Mouse (Mus musculus): ENCODE results near the gene Pea15a.
"Not testable (repeated sequence)": the region's sequence is repeated elsewhere in the genome, so short reads cannot be mapped to it uniquely, and the experiment has no call there.

Pea15a gene

DNA sequence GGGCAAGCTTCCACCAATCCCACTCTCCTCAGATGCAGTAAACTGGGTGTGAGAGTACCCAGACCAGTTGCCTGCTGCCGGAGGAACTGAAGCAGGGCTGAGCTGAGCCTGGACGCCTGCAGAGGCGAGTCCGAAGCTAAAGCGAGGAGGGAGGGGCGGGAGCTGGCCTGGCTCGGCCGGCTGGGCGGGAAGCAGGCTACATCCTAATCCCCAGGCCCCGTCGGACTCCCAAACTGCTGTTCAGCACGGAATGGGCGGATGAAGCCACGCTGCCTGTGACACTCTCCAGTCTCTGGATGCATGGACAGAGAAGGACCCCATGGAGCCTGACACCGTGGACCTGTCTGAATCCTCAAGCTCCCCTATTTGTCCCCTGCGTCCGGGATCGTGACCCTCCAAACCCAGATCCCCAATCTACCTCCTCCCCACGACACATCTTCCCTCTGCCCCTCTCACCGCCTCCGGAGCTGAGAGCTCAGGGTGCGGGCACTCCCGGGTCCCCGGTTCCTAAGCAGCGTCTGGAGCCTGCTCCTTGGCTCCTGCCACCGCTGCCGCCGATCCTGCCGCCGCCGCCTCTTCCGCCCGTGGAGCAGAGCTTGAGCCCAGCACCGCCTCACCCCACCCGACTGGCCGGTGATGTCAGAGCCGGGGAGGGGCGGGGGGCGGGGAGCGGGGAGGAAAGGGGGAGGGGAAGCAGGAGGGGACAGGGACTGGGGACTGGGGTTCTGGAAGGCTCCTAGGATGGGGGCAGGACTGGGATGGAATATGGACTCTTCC, at the start of gene Pea15a:
TSS of gene Pea15a (minus strand) at position 664 of the 777 bp plus-strand sequence.
- peak; percentile 54 for DNase-seq (ENCODE audit: low read depth, low spot score)

DNA sequence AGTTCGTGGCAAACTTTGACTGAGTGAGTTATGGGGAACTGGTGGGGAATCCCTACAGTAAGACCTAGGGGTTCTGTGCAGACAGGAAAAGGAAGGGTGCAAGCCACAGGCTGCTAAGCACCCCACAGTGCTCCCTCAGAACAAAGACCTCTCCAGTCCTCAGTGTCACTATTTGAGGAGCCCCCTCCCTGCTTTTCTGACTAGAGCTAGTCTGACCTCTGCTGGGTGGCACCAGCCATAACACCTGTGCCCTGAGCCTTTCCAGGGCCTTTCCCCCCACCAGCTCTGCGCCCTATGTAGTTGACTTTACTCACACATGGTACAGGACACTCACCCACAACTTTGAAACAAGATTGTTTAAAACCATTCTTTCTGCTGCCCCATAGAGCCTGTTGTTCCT, 41.1 kb upstream of the Pea15a start:
- DNase-seq (ENCODE audit: low read depth, low spot score), result no peak

DNA sequence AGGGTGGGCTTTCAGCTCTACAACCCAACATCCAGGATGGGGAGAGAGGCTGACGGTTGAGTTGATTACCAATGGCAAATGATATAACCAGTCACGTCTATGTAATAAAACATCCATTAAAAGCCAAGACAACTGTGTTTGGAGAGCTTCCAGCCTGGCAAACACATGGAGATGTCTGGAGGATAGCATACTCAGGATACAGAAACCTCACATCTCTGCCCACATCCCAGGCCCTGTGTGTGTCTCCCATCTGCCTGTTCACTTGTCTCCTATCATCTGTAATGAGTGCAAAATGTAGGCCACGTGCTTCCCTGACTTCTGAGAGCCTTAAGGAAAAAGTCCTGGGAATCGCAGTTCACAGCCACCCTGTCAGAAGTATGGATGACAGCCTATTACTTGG, 40.6 kb upstream of the Pea15a start:
- DNase-seq (ENCODE audit: low read depth, low spot score), result no peak

DNA sequence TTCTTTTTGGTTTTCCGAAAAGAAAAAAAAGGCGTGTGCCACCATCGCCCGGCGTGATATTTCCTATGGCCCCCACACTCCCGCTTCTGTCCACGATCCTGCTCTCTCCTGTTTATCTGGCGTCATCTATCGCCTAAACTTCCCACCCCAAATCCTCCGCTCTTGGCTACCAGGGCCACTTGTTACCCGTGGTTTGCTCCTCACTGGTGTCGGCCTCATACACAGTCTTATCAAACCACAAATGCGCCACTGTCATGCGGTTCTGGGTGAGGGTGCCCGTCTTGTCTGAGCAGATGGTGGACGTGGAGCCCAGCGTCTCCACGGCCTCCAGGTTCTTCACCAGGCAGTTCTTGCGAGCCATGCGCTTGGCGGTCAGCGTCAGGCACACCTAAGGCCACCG, 38.0 kb upstream of the Pea15a start:
- not testable (repeated sequence) for DNase-seq (ENCODE audit: low read depth, low spot score)

DNA sequence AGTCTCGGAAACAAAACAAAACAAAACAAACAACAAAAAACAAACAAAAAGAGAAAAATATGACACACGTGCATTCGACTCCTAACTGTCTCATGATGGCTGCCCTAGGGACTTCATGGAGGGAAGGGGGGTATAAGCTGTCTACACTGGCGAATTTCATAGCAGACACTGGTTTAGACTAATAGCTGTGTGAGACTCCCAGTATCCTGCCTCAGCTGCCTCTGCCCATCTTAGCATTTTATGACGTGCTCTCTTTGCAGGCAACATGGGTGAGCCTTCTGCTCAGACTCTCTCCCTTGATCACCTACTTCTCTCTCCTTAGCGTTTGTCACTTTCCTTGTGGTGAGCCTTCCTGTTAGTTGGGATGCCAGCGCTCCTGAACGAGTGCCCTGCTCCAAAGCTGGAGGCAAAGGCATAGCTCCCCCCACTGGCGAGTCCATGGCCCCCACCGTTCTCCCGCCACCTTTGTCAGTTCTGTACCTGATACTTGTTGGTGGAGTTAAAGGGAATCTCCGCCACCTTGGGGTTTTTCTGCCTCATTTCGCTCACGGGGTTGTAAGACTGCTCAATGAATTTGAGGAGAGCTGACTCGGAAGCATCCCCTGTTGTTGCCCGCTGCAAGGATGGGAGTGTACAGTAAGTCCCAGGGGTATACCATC, 37.1 kb upstream of the Pea15a start:
- DNase-seq (ENCODE audit: low read depth, low spot score), result no peak

DNA sequence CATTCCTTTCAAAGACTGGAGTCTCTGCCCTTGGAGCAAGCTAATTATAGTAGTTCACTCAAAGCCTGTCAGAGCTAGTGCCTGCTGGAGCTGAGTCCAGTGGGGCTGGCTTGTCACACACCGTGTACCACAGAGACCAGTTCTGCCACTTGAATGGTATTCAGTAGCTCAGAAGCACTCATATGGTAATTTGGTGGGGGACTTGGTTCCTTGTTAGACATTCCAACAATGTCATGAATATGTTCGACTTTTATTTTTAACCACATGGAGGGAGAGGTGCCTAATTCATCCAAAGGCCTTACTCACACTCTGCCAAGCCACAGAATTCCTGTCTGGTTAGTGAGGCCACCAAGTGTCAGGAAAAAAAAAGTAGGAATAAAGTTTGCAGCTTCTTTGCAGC, 35.8 kb upstream of the Pea15a start:
- DNase-seq (ENCODE audit: low read depth, low spot score), result peak; percentile 32

DNA sequence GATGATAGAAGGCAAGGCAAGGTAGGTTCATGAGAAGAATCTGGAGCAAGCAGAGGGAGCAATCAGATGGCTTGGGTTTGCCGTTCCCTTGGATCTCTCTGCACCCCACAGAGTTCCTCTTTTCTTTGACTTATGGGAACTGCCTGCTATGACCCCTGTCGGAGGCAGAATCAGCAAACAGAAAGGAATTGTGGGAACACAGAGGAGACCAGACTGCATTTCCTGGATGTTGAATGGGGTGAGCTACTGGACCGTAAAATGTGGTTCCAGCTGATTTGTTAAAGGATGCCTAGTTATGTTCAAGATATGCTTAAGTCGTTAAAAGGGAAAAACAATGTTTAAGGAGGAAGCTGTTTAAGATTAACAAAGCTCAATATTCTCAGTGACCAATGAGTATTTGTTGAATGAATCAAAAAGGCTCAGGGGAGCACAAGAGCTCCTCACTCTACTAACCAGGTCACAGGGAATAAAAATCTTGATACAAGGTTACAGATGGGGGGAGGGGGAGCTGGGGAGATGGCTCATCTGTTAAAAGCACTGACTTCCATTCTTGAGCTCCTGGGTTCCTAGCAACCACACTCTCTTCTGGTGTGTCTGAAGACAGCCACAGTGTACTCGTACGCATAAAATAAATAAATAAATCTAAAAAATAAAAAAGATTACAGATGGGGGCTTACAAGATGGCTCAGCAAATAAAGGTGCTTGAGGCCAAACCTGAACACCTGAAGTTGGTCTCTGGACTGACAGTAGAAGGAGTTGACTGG, 34.5 kb upstream of the Pea15a start:
- no peak for DNase-seq (ENCODE audit: low read depth, low spot score)

DNA sequence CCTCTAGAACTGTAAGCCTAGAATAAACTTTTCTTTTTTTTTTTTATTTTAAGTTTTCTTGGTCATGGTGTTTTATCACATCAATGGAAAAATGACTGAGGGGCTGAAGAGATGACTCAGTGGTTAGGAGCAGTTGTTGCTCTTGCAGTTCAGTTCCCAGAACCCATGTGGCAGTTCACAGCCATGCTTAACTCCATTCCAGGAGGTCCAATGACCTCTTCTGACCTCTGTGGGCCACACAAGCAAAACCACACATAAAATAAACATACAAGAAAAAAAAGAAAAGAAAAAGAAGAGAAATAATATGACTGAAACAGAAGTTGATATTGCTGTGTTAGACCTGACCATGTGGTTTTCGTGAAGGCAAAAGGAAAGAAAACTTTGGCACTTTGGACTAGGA, 22.6 kb upstream of the Pea15a start:
- DNase-seq (ENCODE audit: low read depth, low spot score), result no peak

DNA sequence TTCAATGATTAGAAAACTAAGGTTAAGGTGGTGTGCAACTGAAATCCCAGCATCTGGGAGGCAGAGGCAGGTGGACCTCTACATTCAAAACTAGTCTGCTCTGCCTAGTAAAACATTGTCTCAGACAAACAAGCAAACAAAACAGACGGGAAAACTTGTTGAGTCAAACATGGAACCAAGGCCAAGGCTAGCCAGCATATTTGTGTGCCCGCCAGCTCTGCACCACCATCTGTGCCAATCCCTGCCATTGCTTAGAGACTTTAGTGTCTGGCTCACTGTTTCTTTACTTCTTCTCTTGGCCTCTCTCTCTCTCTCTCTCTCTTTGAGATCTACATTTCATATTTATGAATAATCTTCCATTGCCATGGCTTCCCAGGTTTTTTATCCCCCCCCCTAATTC, 21.6 kb upstream of the Pea15a start:
- no peak for DNase-seq (ENCODE audit: low read depth, low spot score)

DNA sequence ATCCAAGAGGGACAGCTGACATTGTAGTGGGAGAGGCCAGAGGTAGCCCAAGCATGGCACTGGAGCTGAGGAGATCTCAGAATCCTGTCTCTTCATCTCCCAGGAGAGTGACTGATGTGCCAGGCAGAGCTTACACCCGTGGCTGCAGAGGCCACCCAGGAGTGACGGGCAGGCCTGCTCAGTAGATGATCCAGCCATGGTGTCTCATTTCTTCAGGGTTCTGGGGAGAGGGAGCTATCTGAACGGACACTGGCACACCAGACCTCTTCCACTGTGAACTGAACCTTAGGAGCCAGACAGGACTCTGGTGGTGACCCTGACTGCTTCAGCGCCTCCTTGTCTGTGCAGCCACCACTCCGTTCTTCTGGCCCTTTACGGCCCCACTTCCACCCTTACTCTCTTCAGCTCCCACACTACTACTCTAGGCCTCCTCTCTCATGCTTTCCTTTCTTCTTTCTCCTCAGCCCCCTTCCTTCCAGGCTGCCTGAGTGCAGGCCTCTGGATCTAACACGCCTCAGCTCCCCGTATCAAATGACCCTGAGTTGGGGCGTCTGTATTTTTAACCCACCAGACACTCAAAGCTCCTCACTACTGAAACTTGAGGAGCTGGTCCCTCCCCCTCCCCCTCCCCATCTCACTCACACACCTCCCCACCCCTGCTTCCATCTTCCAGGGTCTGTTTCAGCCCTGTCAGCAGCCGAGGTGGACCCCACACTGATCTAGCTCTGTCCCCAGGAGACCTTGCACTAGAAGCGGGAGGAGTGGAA, 14.9 kb upstream of the Pea15a start:
- DNase-seq (ENCODE audit: low read depth, low spot score), result no peak

DNA sequence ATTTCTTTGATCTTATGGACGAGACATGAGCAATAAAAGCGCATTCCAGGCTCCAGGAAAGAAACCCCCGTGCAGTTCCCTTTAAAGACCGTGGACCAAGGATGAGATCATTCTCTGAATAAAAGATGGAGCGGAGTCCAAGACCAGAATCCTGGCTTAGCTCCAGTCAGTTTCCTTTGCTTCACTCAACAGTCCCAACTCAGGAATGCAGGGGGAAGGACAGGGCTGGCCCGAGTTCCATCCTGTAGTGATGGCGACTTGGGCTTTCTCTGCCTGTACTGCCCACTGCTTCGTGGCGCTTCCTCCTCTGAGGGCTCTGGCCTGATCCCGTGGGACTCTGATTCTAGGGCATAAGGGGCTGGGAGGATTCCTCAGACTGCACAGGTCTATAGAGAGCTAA, 13.8 kb upstream of the Pea15a start:
- DNase-seq (ENCODE audit: low read depth, low spot score), result no peak

DNA sequence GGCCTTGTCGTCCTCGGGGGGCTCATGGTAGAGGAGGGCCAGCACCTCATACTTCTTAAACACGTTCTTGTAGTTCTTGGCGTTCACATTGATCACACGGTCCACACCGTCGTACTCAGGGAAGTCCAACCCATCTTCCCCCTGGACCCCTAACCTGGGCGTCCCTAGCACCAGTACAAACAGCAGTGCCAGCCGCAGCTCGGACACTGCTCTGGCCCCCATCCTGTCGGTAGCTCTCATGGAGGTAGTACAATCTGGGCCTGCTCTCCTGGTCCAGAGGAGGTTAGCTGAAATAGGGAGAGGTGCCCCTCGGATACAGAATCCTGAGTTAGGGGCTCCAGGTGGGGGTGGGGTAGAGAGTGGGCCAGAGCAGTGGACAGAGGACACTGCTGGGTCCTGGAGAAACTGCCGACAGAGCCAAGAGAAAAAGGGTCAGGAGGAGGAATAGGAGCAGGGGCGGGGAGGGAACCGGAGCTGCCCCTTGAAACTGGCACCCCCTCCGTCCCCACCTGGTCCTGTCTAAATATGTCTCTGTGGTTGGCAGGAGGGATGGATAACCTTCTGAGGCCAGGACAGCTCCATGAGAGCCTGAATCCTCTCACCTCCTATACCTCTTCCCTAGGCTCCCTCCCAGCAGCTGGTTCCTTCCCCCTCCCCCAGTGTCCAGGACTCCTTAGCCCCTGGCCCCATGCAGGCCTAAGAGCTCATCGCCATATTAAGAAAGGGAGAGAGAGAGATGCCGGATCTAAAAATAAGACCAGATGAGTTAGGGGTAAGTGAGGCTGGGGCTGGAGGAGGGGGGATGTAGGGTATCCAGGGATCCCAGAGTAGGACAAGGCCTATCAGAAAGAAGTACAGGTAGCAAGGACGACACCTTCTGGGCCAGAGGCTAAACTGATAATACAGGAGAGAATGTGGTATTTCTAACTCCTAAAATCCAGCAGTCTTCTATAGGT, 13.1 kb upstream of the Pea15a start, which contains the start of gene Casq1:
TSS of gene Casq1 (minus strand) at position 418 of the 956 bp plus-strand sequence.
- no peak for DNase-seq (ENCODE audit: low read depth, low spot score)

DNA sequence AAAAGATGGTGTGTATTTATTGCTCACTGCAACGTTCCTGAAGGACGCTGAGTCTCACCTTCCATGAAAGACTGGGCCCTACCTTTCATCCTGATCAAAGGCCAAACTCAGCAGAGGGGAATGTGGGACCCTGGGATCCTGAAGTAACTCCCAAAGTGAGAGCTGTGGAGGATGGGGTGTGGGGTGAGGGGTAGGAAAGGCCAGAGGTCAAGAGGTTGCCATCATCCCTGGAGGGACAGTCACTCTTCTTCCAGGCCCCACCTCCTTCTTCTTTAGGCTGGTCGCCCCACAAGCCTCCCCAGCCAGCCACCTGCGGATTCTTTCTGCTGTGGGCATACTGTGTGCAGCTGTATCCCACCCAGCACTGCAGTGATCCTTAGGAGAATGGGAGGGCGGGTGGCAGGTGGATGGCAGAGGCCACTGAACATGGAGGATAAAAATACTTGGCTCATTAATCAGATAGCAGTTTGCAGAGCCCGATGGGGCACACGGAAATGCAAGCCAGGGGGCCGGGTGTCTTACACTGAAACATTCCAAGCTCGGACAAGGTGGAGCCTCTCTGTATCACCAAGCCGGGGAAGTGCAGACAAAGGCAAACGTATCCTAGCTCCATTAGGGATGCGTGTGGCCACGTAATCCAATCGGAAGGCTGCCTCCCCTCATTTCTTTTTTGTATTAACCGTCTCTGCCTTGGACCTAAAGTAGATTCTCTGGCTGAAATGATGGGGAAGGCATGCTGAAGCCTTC, 11.7 kb upstream of the Pea15a start:
- no peak for DNase-seq (ENCODE audit: low read depth, low spot score)

DNA sequence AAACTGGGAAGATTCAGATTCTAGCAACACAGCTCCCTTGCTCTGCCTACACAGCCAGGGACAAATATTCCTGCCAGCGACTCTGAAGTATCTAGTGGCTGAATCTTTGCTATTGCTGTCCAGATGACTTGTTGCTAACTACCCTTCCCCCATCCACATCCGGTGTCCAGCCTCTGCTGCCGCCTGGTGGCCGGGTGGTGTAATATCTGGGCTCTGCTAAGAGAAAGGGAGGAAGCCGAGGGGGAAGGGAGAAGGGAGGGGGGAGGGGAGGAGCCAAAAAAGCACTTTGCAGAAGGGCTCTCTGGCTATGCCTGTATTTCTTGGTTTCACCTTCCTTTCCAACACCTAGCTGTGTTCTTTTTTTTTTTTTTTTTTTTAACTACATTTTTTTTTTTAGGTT, 10.5 kb upstream of the Pea15a start:
- peak; percentile 72 for DNase-seq (ENCODE audit: low read depth, low spot score)

DNA sequence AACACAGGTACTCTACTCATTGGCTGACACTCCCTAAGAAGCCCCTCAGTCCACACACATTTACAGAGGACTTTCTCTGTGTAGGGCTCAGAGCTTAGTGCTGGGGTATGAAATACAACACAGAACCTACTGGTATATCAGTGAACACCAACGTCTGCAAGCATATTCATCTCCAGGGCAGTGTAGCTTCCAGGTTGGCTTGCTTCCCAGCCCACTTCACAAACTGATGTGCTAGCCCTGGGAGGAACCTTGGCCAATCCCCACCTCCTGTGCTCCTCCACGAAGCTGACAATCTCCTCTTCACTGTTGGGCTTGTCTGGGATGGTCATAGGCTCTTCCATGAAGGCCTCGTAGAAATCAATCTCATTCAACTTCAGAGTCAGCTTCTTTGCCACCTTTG, 8.1 kb upstream of the Pea15a start:
- no peak for DNase-seq (ENCODE audit: low read depth, low spot score)

DNA sequence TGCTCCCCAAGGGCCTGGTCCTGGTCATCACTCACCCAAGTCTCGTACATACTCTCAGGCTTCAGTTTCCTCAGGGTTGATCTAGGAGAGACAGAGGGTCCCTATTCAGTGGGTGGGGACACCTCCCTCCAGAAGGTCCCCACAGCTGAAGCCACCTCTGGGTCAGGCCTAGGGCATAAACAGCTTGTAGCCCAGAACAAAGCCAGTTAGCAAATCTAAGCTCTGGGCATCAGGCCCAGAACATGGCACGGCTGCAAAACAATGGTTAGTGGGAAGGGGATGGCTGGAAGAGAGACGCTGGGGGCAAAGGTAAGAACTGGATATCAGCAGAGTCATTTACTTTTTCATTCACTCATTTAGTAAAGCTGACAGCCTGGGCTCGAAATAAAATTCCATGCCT, 7.2 kb upstream of the Pea15a start:
- DNase-seq (ENCODE audit: low read depth, low spot score), result no peak

DNA sequence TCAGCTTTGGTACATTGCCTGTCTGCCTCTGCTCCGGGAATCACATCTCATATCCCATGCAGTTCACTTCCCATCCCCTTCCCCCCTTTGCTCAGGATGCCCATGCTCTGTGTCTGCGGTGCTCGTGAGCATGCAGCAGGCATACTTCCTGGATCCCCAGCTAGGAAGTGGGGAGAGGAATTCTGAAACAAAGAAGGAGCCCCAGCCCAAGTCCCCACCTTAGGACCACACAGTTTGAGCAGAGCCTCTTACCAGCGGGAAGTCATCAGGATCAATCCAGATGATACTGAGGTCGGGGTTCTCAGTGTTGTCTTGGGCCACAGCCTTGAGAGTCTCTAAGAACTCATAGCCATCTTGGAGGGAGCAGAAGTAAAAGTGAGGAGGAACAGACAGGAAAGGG, 6.2 kb upstream of the Pea15a start:
- no peak for DNase-seq (ENCODE audit: low read depth, low spot score)

DNA sequence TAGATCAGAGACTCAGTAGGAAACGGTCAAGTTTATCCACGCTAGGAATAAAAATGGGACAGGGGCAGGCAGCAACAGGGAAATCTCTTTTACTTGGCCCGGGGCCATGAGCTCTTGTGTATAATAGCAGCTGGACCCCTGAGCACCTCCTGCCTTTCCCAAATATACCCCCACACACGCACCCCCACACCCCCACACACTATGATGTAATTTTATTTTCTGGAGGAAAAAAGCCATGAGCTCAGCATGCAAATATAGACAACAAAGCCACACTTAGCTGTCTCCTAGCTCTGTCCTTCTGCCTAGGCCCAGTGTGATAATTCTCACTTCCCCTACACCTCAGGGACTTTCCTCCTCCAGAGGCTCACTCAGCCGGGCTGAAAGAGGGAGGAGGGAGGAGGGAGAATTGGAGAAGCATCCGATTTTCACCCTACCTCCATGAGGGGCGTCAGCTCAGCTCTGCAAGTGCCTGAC, 544 bp upstream of the Pea15a start:
- no peak for DNase-seq (ENCODE audit: low read depth, low spot score)

DNA sequence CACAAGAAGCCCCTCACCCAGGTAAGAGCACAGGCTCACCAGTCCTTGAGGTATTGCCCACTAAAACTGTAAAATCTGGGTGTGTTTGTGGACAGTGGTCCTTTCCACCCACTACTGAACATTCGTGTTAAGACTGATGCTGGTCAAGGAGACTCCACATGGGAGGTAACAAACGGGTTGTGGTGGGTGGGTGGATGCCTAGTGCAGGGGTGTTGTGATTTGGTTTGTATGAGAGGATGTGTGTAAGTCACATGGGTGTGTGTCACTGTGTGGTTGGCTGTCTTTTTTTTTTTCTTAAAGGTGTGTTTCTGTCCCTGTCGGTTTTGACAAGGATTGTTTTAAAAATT, 890 bp downstream of the Pea15a start:
- DNase-seq (ENCODE audit: low read depth, low spot score), result no peak
